Mouse (Mus musculus) lung, adult 2 months (tissue): ENCODE measurements around the gene B4galt5.

Experiments
- CTCF ChIP-seq: fragments of 200-500 bp; IDR thresholded peaks from 2 replicates; pipeline ENCODE4 v1.5.1; 2011; ENCODE audit warnings: mild to moderate bottlenecking, low read length, control low read depth; ENCODE audit not compliant: insufficient read depth
- POLR2A ChIP-seq: fragments of 200-500 bp; IDR thresholded peaks from 2 replicates; pipeline ENCODE4 v1.6.1; 2011; ENCODE audit warnings: low read depth, mild to moderate bottlenecking, control low read depth, low read length, borderline replicate concordance; ENCODE audit errors: extremely low read depth

DNA sequence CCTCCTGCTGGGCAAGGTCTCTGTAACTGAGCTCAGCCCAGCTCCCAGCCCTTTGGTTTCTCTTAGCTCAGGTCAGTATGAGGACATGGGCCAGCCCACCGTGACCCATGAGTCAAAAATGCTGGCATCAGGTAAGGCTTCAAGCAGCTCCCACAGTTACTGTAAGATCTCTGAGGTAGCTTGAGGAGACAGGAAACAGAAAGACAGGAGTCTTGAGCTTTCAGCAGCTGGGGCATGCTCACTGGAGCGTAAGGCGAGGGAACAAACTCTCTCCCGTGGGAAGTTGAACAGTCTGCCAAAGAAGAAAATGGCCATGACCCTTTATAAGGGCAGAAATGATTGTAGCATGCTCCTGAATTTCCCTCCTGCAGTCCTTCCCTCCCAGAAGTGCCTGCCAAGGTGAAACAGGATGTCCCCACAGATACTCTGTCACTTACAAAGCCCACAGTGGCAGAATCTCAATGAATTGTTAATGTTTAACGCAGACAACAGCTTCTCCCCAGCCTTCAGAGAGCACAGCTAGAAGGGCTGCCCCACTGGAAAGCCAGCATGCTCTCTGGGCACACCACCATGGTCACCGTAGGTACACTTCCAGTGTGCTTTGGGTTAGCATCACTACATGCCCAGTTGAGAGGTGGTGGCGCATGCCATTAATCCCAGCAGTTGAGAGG lies 31.8 kb upstream of the B4galt5 start:
- TF ChIP-seq POLR2A (no peak), CTCF (no peak)
